Mouse (Mus musculus) kidney, postnatal 4 days (tissue): ENCODE measurements around the gene Trim9.

Experiments
- DNase-seq, 2 experiments: peaks; one replicate each; pipeline ENCODE4 v3.0.0; 2021; ENCODE audit warnings: mixed read lengths in 2 of 2

The Trim9 gene

GRCm38 (mm10) chr12:70347202-70347841, at the start of gene Trim9:
Gene Trim9, minus strand, starts transcription at chr12:70347614.
- DNase-seq: peak; percentile 98

GRCm38 (mm10) chr12:70395061-70395460, 47.6 kb upstream of the Trim9 start:
- DNase-seq: no peak

- no peak for DNase-seq
Measured at GRCm38 (mm10) chr12:70391236-70391635, 43.8 kb upstream of the Trim9 start.

GRCm38 (mm10) chr12:70374976-70375375, 27.6 kb upstream of the Trim9 start:
- no peak for DNase-seq

- no peak for DNase-seq
Measured at GRCm38 (mm10) chr12:70372874-70373273, 25.5 kb upstream of the Trim9 start.

- DNase-seq: no peak
Measured at GRCm38 (mm10) chr12:70369348-70369747, 21.9 kb upstream of the Trim9 start.

GRCm38 (mm10) chr12:70368820-70369219, 21.4 kb upstream of the Trim9 start:
- no peak for DNase-seq

- DNase-seq: peak; percentile 81 to 88
Measured at GRCm38 (mm10) chr12:70367326-70368248, 20.2 kb upstream of the Trim9 start.

GRCm38 (mm10) chr12:70363016-70363415, 15.6 kb upstream of the Trim9 start:
- no peak for DNase-seq

- DNase-seq: peak in 1 of 2 experiments; percentile 8
Measured at GRCm38 (mm10) chr12:70360276-70360675, 12.9 kb upstream of the Trim9 start.

- no peak for DNase-seq
Measured at GRCm38 (mm10) chr12:70359443-70359842, 12.0 kb upstream of the Trim9 start.

GRCm38 (mm10) chr12:70354926-70355325, 7.5 kb upstream of the Trim9 start:
- no peak for DNase-seq

GRCm38 (mm10) chr12:70350490-70350889, 3.1 kb upstream of the Trim9 start:
- no peak for DNase-seq

GRCm38 (mm10) chr12:70349788-70350187, 2.4 kb upstream of the Trim9 start:
- no peak for DNase-seq

- DNase-seq: no peak
Measured at GRCm38 (mm10) chr12:70348026-70348425, 612 bp upstream of the Trim9 start.

GRCm38 (mm10) chr12:70346139-70347026, 1.0 kb downstream of the Trim9 start:
- peak; percentile 59 to 71 for DNase-seq

GRCm38 (mm10) chr12:70345531-70346138, 1.8 kb downstream of the Trim9 start:
- peak; percentile 14 to 15 for DNase-seq

- no peak for DNase-seq
Measured at GRCm38 (mm10) chr12:70335176-70335575, 12.2 kb downstream of the Trim9 start.

GRCm38 (mm10) chr12:70333253-70333805, 14.1 kb downstream of the Trim9 start:
- DNase-seq: no peak

- peak in 1 of 2 experiments; percentile 13 for DNase-seq
Measured at GRCm38 (mm10) chr12:70329059-70329458, 18.4 kb downstream of the Trim9 start.

- DNase-seq: no peak
Measured at GRCm38 (mm10) chr12:70326956-70327355, 20.5 kb downstream of the Trim9 start.

GRCm38 (mm10) chr12:70326393-70326792, 21.0 kb downstream of the Trim9 start:
- DNase-seq: no peak
